Mouse (Mus musculus) G1E-ER4 (cell line): ENCODE results near the gene Ranbp3l. TPM values are rescaled to one million over a fixed set of nuclear protein-coding genes. Genes with fewer than 3 reads are reported as not detected.

ENCODE experiments used
- GATA1 ChIP-seq: IDR thresholded peaks from one replicate; pipeline ENCODE4 v1.8.0; 2012; ENCODE audit warnings: low read length, inconsistent platforms
- polyA plus RNA-seq: library from polyadenylated mRNA; stranded (reverse); fragments of >175 nt; gene quantifications from 2 replicates; pipeline ENCODE4 v1.2.3, GENCODE M21; 2012

The Ranbp3l gene
- polyA plus RNA-seq, 1 experiment: not detected

DNA sequence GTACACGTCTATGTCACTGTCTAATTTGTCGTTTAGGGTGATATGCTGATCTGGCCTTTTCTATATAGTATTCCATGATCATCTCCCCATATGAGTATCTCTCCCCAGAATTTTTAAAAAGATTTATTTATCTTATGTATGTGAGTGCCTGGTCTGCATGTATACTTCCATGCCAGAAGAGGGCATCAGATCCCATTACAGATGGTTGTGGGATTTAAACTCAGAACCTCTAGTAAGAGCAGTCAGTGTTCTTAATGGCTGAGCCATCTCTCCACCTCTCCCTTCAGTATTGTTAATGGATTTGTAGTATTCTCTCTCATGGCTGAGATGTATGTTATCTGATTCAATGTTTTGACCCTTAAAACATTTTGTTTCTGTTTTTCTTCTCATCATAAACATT is 92.1 kb downstream of the Ranbp3l start:
- no peak for TF ChIP-seq GATA1

DNA sequence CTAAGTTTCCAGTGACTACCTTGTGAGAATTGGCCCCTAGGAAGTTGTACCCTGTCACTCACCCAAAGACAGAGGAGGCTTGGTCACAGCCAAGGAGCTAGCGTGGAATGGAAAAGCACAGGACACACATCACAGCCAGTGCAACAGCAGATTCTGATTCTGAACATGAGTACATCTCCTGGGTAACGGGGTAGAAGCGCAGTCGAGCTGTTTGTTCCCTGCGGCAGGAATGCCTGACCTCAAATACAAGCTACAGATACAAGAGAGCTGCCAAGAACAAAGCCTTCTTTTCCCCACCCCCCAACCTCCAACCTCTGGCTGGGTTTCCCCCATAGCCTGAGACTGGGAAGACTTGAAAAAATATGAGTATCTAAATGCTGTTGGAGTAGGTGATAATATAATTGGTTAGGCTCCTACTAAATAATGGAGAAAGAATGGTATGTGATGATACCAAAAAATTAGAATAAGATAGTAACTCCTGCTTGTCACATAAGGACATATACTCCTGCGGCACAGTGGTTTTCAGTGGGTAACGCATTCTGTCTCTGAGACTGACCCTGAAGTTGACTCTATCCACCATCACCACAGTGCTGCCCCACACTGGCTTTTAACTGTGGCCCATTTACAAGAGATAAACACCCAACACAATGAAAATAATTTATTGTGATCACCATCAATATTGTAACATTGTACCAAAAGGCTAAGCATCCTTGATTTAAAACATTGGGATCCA is 93.6 kb downstream of the Ranbp3l start:
- TF ChIP-seq GATA1: no peak

DNA sequence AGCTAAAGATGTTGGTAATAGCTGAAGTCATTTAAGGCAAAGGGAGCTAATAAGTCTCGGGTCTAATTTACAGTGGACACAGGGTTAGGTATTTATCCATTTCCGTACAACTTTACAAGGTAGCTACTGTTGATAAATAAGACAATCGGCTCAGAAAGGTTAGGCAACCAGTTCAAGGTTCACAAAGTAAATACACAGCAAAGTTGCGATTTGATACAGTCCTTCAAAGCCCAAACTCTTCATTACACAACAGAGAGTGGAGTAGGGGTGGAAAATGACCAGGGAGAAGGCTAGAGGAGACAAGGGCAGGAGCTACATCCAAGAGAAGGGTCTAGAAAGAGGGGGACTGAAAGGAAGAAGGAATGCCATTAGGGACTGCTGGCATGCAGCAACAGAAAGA is 101.1 kb downstream of the Ranbp3l start:
- no peak for TF ChIP-seq GATA1

DNA sequence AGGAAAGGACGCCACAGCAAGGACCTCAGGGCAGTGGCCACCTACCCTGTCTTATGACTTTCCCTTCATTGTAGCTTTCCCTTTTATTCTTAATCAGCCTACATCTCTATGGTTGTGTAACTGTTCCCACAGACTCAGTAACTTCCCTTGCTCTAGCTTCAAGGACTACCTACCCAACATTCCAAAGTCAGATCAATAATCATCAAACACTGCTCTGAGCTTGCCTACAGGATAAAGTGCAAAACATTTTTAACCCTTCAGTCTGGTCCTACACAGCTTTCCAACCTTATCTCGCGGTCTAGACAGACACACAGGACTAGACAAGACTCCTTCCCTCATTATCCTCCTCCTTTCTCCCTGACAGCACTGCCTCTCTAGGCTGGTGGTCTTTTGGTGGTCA is 102.6 kb downstream of the Ranbp3l start:
- TF ChIP-seq GATA1: no peak

DNA sequence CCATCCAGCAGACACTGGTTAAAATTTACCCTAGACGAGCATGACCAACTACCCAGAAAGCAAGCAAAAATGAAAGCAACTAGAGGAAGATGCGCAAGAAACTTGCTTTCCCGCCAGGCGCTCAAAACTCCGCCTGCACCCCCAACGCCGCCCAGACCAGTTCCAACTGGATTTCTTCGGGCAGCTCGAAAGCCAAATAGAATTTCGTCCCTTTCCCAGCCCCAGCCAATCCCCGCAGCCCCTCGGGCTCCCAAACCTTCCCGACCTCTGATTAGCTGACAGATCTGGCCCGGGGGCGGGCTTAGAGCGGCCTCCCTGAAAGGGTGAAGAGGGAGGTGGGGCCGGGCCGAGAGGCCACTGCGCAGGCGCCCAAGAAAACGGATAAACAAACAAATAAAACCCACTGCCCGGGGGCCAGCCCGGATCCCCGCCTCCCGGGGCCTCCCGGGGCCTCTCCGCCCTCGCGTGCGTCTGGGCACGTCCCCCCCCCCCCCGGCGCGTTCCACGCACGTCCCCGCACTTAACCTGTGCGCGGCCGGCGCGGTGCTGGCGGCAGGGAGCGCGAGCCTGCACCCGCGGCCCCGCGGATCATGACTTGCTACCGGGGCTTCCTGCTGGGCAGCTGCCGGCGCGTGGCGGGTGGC is 103.3 kb downstream of the Ranbp3l start, which contains the start of gene Nadk2:
Gene Nadk2 (plus strand): TSS at position 349 of the 644 bp plus-strand sequence.
- no peak for TF ChIP-seq GATA1

DNA sequence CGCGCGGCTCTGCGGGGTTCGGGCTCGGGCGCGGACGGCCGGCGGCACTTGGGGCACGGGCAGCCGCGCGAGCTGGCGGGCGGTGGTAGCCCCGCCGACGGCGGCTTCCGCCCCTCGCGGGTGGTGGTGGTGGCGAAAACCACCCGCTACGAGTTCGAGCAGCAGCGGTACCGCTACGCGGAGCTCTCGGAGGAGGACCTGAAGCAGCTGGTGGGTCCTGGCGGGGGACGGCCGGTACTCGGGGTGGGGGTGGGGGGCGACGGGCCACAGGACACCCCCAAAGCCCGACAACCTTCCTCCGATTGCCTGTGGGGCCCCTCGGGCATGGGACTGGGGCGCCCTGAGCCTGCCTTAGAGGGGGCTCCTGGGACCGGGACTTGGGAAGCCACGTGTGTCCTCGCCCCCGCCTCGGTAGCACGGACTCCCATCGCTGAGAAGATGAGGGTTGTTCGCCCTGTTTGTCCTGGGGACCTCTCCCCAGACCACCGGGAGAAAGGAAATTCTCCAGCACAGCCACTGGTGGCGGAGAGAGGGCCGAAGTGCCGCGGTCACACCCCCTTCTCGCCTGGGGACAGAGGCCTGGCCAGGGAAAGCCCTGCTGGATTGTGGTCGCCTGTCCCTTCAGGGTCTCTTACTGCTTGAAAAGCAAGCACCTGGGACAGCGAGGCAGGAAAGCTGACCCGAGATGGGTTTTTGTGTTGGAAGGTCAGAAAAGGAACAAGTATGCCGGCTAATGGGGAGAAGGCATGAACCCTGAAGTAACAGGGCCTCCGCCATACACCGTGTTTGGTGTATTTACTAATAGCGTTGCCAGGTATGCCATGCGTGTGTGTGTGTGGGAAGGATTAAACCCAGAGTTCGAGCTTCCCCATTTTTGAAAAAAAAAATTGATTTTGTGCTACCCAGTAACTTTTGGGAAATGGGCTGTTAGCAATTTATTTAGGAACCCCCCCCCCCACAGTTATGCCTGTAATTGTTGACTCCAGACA is 104.1 kb downstream of the Ranbp3l start:
- TF ChIP-seq GATA1: no peak

DNA sequence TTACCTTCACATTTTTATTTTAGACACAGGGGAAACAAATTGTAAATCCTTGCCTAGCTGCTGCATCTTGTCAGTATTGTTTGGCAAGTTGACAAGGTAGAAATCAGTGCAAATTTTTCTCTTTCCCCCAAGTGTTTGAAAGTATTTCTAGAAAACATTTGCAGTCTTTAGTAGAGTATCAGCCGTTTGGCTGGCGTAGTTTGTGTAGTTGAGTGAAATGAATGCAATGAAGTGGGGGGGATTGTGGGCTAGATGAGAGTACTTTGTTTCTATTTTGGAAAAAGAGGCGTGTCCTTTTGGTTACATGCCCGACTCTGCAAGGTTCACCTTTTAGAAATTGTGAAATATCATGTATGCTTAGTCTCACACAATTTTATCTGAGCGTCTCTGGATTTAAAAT is 104.9 kb downstream of the Ranbp3l start:
- TF ChIP-seq GATA1: no peak

DNA sequence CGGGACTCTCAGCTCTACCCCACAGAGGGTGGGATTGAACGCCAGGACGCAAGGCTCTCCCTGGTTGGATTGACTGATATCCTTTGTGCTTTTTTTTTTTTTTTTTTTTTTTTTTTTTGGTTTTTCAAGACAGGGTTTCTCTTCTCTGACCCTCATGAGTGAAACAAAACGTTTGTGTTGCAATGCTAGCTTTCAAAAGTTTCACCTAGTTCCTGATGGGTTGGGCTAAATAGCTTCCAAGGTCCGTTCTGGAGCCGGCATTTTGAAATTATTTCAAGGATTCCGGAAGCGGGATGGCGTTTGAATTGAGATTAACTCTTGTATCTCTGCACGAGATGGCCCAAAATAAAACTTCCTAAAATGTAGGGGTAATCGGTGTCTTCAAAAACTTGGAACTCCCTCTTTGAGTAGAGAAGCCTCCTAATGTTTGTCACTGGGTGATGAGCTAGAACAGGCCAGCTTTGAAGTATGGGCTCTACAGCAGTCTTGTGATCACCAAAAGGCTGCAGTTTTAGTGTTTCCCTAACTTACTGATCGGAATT is 105.4 kb downstream of the Ranbp3l start:
- TF ChIP-seq GATA1: no peak

DNA sequence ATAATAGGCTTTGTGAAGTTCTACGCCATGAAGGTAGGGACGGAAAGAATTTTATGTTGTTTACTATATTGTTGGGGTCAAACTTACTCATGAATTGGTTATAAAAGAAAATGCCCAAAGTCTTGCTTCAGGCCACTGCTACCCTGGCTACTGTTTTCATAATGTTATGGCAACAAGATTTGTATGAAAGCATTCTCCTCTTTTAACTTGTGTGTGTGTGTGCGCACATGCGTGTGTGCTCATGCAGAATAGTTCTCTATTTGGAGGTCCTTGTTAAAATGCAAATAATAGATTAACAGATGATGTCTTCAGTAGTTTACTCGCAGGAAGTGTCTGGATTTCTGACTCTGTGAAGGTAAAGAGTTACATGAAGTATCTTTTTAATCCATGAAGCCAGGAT is 105.9 kb downstream of the Ranbp3l start:
- TF ChIP-seq GATA1: no peak

DNA sequence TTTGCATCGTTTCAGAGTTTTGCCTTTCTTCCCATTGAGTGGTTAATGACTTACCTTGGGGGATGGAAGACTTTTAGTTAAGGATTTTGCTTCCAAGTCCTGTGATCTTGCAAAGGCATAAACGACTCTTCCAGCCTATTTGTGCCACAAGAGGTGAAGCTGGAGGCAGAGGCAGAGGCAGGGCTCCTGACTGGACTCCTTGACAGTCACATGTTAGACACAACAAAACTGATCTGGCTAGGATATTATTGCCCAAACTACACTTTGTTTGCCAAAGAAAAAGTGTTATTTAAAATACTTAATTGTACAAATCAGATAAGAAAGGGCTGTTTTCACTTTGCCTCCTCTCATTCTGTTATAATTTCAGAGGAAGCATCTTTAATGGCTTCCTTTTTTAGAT is 106.4 kb downstream of the Ranbp3l start:
- TF ChIP-seq GATA1: no peak

DNA sequence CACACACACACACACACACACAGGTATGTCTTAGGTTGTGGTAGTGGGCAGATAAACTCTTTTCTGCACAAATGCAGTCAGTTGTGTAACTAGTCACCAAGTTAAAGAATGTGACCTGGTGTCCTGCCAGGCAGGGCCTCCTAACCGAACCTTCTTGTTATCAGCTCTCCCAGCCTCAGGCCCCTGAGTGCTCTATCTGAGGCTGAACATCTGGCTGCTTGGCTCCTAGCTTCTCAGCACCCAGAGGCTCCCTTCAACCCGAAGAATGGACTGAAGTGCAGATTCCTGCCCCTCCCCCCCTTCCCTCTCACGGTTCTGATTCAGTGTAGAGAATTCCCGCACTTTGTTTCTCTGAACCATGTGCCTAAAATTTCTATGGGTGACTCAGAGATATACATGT is 106.9 kb downstream of the Ranbp3l start:
- peak; percentile 86 for TF ChIP-seq GATA1

DNA sequence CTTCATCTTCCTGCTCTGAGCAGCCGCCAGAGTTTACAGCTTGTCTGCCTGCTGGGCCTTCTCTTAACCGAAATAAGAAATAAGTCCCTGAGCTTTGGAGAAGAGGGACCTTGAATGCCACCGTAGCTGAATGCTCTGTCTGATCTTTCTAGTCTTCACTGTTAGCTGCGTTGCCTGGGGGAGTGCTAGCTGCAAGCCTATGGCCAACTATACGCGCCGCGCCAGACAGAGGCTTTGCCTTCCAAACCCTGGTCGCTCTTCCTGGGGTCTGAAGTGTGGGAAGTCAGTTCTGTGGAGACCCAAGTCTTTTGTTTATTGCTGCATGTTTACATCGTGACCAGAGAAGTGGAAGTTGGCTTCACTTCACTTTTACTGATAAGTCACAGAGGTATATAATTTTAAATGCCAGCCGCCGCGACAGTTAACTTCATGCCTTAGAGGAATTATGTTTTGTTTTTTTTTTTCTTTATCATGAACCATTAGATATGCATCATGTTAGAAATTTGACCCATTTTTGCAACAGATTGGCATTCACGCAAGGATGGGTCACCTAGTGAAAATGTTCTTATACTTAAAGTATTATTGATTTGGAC is 108.0 kb downstream of the Ranbp3l start:
- no peak for TF ChIP-seq GATA1

DNA sequence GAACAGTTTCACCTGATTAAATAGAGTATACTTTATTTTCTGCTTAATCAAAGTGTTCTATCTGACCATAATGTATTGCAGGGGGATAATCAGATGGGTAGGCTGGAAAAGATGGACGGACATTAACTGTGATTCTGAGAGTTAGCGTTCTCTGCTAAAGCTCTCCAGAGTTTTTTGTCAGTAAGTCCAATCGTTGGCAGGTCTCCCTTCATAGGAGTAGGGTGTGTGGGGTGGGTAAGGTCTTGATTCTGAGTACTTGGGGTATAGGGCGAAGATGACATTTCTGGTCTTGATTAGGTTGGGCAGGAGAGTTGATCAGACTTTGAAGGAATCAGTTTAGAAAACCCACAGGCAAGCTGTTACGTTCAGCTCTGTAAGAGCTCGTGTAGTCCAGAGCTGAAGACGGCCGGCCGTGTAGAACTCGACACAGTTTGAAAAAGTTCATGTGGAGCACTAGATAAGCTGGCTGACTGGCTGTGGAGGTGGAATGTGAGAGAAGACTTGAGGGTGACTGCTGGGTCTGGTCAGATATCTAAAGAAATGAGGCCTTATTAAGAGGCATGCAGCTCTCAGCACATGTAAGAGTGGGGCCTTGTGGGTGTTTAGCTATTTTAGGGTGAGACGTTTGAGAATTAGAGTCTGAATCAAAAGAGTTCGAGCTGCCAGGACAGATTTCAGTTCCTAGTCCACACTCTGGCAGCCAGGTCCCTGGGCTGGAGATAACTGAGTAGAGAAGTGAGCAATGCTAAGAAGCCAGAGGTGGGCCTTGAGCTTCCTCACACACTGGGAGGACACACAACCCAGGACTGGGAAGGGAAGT is 110.9 kb downstream of the Ranbp3l start:
- no peak for TF ChIP-seq GATA1

DNA sequence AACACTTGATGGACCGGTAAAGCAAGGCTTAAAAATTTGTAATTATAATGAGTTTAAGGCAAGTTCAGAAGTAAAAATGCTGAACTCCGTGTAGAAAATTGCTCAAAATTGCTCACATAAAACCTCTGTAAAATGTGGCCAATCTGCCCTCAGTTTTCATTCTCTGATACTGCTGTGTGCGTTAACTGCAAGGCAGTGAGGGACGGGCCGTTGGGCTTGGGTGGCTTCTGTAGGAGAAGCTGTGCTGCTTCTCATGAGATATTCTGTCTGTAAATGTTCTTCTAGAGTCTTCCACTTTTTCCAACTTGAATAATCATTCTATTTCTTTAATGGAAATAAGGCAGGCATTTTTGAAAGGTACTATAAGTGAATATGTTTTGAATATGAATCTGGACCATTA is 111.9 kb downstream of the Ranbp3l start:
- TF ChIP-seq GATA1: no peak
